Mouse (Mus musculus) erythroblast, embryonic 14.5 days (primary cell): ENCODE results near the gene Tmem19. TPM values are rescaled to one million over a fixed set of nuclear protein-coding genes. Genes with fewer than 3 reads are reported as not detected.

Experiments
- H3K27me3 ChIP-seq: 2 replicates; pipeline ENCODE4 v1.6.1; 2012; ENCODE audit warnings: inconsistent platforms; ENCODE audit not compliant: control insufficient read depth
- H3K36me3 ChIP-seq: 2 replicates; pipeline ENCODE4 v1.6.1; 2012; ENCODE audit warnings: mild to moderate bottlenecking, inconsistent platforms; ENCODE audit not compliant: control insufficient read depth
- H3K4me1 ChIP-seq: 2 replicates; pipeline ENCODE4 v1.6.1; 2012; ENCODE audit warnings: inconsistent platforms; ENCODE audit not compliant: control insufficient read depth
- H3K4me3 ChIP-seq: replicated peaks from 2 replicates; pipeline ENCODE3; 2012; ENCODE audit warnings: moderate library complexity, mild to moderate bottlenecking, inconsistent platforms
- H3K9me3 ChIP-seq: 2 replicates; pipeline ENCODE4 v1.6.1; 2012; ENCODE audit warnings: low read length, inconsistent platforms, mixed read lengths; ENCODE audit not compliant: control insufficient read depth
- GATA1 ChIP-seq: IDR thresholded peaks from 2 replicates; pipeline ENCODE4 v1.6.1; 2012; ENCODE audit warnings: low read length, inconsistent platforms, mixed read lengths
- TAL1 ChIP-seq: IDR thresholded peaks from 3 replicates; pipeline ENCODE4 v1.6.1; 2012; ENCODE audit warnings: low read length, inconsistent platforms, mixed read lengths
- polyA plus RNA-seq: library from polyadenylated mRNA; stranded (reverse); fragments of >175 nt; gene quantifications from 2 replicates; pipeline ENCODE4 v1.2.3, GENCODE M21; 2012

Tmem19 gene
- polyA plus RNA-seq, 1 experiment, result 0.15 TPM

- no peak overlapping the region for H3K4me3 ChIP-seq
- H3K36me3 ChIP-seq, result peaks cover 63% of the 10 kb centered on the region
- no peaks in the 10 kb centered on the region for H3K27me3 ChIP-seq
- H3K9me3 ChIP-seq, result no peaks in the 10 kb centered on the region
- H3K4me1 ChIP-seq, result no peaks in the 10 kb centered on the region
- TF ChIP-seq GATA1, result no peak
Measured at GRCm38 (mm10) chr10:115298683-115299082, 63.6 kb downstream of the Tmem19 start.

DNA sequence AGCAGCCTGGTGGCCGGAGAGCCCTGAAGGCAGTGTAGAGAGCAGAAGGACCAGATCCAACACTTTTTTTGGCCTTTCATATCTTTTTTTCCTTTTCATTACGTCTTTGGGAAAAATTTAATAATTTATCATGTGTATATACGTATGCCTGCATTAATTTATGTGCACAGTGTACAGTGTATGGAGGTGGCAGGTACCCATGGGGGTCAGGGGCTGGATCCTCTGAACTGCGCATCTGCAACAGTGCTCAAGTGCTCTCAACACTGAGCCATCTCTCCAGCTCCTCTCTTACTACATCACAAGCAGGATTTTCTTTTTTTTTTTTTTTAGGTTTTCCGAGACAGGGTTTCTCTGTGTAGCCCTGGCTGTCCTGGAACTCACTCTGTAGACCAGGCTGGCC, 64.7 kb downstream of the Tmem19 start:
- no peak for TF ChIP-seq GATA1
- no peak for TF ChIP-seq TAL1
- Histone ChIP-seq H3K9me3 (no peaks in the 10 kb centered on the region), H3K27me3 (no peaks in the 10 kb centered on the region), H3K4me1 (no peaks in the 10 kb centered on the region), H3K36me3 (peaks cover 68% of the 10 kb centered on the region), H3K4me3 (no peak overlapping the region)

DNA sequence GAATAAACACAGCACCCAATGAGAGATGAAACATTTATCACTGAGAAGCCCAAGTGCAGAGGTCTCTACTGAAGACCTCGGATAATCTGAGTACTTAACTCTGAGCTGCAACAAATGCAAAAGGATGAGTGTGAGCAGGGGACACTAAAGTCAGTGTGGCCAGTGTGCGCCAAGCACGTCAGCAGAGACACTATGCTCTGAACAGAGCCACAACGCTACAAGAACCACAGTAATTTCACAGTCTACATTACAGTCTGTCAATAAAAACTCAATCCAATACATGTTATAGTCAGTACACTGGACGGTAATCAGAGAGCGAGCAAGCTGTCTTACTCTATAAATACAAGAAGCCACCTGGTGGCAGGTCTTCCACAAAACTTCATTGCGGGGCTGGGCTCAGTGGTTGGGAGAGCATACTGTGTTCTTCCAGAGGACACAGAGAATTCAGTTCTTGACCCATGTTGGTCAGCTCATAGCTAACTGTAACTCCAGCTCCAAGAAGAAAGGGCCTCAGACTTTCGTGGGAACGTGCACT, 65.8 kb downstream of the Tmem19 start:
- Histone ChIP-seq H3K36me3 (peaks cover 72% of the 10 kb centered on the region), H3K27me3 (no peaks in the 10 kb centered on the region), H3K4me3 (no peak overlapping the region), H3K9me3 (no peaks in the 10 kb centered on the region), H3K4me1 (no peaks in the 10 kb centered on the region)
- TF ChIP-seq TAL1, result no peak
- no peak for TF ChIP-seq GATA1

DNA sequence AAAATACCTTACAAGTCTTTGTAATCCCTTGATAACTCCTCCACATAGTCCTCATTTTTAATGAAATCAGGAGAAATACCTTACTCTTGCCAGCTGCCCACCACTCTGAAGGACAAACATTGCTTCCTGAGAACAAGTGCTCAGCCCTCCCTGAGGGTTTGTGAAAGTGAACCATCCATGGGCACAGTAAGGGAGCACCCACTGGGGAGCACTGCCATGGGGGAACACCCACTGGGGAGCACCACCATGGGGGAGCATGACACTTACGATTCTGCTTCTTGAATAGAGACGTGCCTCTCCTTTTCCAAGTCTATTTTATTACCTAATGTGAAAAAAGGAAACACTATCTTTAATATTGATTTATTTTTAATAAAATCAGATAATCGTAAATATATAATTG, 67.1 kb downstream of the Tmem19 start:
- Histone ChIP-seq H3K27me3 (no peaks in the 10 kb centered on the region), H3K9me3 (no peaks in the 10 kb centered on the region), H3K4me3 (no peak overlapping the region), H3K4me1 (no peaks in the 10 kb centered on the region), H3K36me3 (peaks cover 72% of the 10 kb centered on the region)
- TF ChIP-seq GATA1 (no peak), TAL1 (no peak)

GRCm38 (mm10) chr10:115294715-115295114, 67.6 kb downstream of the Tmem19 start:
- Histone ChIP-seq H3K4me1 (no peaks in the 10 kb centered on the region), H3K4me3 (no peak overlapping the region), H3K36me3 (peaks cover 70% of the 10 kb centered on the region), H3K9me3 (no peaks in the 10 kb centered on the region), H3K27me3 (no peaks in the 10 kb centered on the region)
- no peak for TF ChIP-seq TAL1
- no peak for TF ChIP-seq GATA1

GRCm38 (mm10) chr10:115293946-115294345, 68.4 kb downstream of the Tmem19 start:
- Histone ChIP-seq H3K36me3 (peaks cover 67% of the 10 kb centered on the region), H3K4me1 (no peaks in the 10 kb centered on the region), H3K4me3 (no peak overlapping the region), H3K9me3 (no peaks in the 10 kb centered on the region), H3K27me3 (no peaks in the 10 kb centered on the region)
- TF ChIP-seq TAL1 (no peak), GATA1 (no peak)

DNA sequence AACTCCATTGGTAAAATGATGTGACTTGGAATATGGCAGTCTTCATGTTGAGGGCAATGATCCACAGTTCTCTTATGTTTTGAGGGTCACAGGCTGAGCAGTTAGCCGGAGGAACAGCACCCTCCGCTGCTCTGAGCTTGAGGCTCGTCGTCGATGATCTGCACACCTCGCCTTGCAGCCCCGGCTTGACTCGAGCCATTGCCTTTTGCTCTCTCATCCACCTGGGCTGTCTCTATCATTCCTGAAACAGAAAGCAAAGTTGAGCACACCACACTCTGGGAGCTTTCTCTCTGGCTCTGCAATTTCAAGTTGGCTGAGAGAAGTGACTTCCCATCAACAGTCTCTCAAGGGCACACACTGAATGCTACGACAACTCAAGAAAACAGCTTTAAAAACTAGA, 71.6 kb downstream of the Tmem19 start:
- Histone ChIP-seq H3K4me1 (no peaks in the 10 kb centered on the region), H3K4me3 (no peak overlapping the region), H3K27me3 (no peaks in the 10 kb centered on the region), H3K9me3 (no peaks in the 10 kb centered on the region), H3K36me3 (peaks cover 69% of the 10 kb centered on the region)
- TF ChIP-seq GATA1, result no peak
- no peak for TF ChIP-seq TAL1

Other genes starting within 250 kb of the Tmem19 start
- gene Tph2, start 177.5 kb downstream of the Tmem19 start, polyA plus RNA-seq, result not detected in 2 replicates
- gene Tbc1d15, start 111.0 kb downstream of the Tmem19 start, polyA plus RNA-seq, result 0.24 and 0.50 TPM in 2 replicates
- 2.6 TPM in 2 replicates for gene Rab21, start 46.9 kb downstream of the Tmem19 start, polyA plus RNA-seq
- 1.1 and 1.3 TPM in 2 replicates for gene Thap2, start 21.9 kb upstream of the Tmem19 start, polyA plus RNA-seq
- 0.19 and 0.37 TPM in 2 replicates for gene Zfc3h1, start 22.5 kb upstream of the Tmem19 start, polyA plus RNA-seq
- not detected in 2 replicates for gene A930009A15Rik, start 207.5 kb upstream of the Tmem19 start, polyA plus RNA-seq
- gene Lgr5, start 225.3 kb upstream of the Tmem19 start, polyA plus RNA-seq, result not detected in 2 replicates